Mouse (Mus musculus) stomach, postnatal 0 days (tissue): ENCODE results near the gene Pabpn1l. TPM values are rescaled to one million over a fixed set of nuclear protein-coding genes. Genes with fewer than 3 reads are reported as not detected.

ENCODE experiments used
- ATAC-seq: fragments of 200-750 bp; cut with Nextera tagmentation; 2 replicates; pipeline ENCODE4 v1.8.0; 2017; ENCODE audit not compliant: low FRiP score, low TSS enrichment
- DNase-seq: peaks from one replicate; pipeline ENCODE4 v3.0.0-alpha.2; 2016; ENCODE audit warnings: low spot score
- H3K27ac ChIP-seq: fragments of 300-500 bp; sonication (generic); replicated peaks from 2 replicates; pipeline ENCODE4 v1.5.1; 2014; ENCODE audit warnings: mild to moderate bottlenecking, control low read depth
- H3K27me3 ChIP-seq: fragments of 300-500 bp; sonication (generic); 2 replicates; pipeline ENCODE4 v1.6.1; 2014; ENCODE audit warnings: low read length; ENCODE audit not compliant: control insufficient read depth, insufficient read depth
- H3K36me3 ChIP-seq: fragments of 300-500 bp; sonication (generic); 2 replicates; pipeline ENCODE4 v1.6.1; 2014; ENCODE audit warnings: low read length, mixed read lengths; ENCODE audit not compliant: control insufficient read depth, insufficient read depth
- H3K4me1 ChIP-seq: fragments of 300-500 bp; sonication (generic); replicated peaks from 2 replicates; pipeline ENCODE4 v1.6.1; 2014; ENCODE audit warnings: antibody characterized with exemption; ENCODE audit not compliant: control insufficient read depth, insufficient read depth
- H3K4me2 ChIP-seq: fragments of 300-500 bp; sonication (generic); replicated peaks from 2 replicates; pipeline ENCODE4 v1.6.1; 2014; ENCODE audit warnings: low read depth, mild to moderate bottlenecking, control low read depth, moderate library complexity
- H3K4me3 ChIP-seq: fragments of 300-500 bp; sonication (generic); 2 replicates; pipeline ENCODE4 v1.5.1; 2014; ENCODE audit warnings: low read depth, low read length, control low read depth
- H3K9ac ChIP-seq: fragments of 300-500 bp; sonication (generic); 2 replicates; pipeline ENCODE4 v1.6.1; 2014; ENCODE audit warnings: mild to moderate bottlenecking, low read length, control low read depth, mixed read lengths
- H3K9me3 ChIP-seq: fragments of 300-500 bp; sonication (generic); 2 replicates; pipeline ENCODE4 v1.6.1; 2016; ENCODE audit warnings: low read length; ENCODE audit not compliant: control insufficient read depth
- CTCF ChIP-seq: IDR thresholded peaks from 2 replicates; pipeline ENCODE4 v1.5.1; 2016; ENCODE audit warnings: antibody characterized with exemption, low read depth, mild to moderate bottlenecking, moderate library complexity
- EP300 ChIP-seq: optimal IDR thresholded peaks from 2 replicates; pipeline ENCODE3; 2016; ENCODE audit warnings: antibody characterized with exemption
- WGBS: fragments of 180-500 bp; shearing (Covaris S2); extraction: QIAGEN DNeasy Blood & Tissue Kit; methylation state at CpG from one replicate; pipeline ENCODE4 v1.1.7; 2014; 5-methylcytosine and 5-hydroxymethylcytosine counted together
- polyA plus RNA-seq: library from polyadenylated mRNA; unstranded; fragments of >200 nt; fragmentation: Nextera tagmentation; extraction: Ambion mirVana; gene quantifications from 2 replicates; pipeline ENCODE4 v1.2.1, GENCODE M21; 2015

Gene Pabpn1l
- polyA plus RNA-seq, 1 experiment from 2014 or later, result 0.08 TPM

GRCm38 (mm10) chr8:122666827-122667226 lies 44.3 kb upstream of the Pabpn1l start:
- H3K27ac ChIP-seq, result no peak overlapping the region
- H3K4me1 ChIP-seq, result peaks cover 7% of the 10 kb centered on the region
- no peak overlapping the region for H3K9ac ChIP-seq
- 59% methylated on average over 12 of the region's 12 CpGs for WGBS
- no peak overlapping the region; the same call in 1 of the 2 replicates for H3K4me2 ChIP-seq
- no peaks in the 10 kb centered on the region for H3K9me3 ChIP-seq
- ATAC-seq (no peak), DNase-seq (no peak)
- TF ChIP-seq CTCF (no peak), EP300 (no peak)
- H3K27me3 ChIP-seq, result no peaks in the 10 kb centered on the region
- no peaks in the 10 kb centered on the region for H3K36me3 ChIP-seq
- H3K4me3 ChIP-seq, result no peak overlapping the region

- H3K27ac ChIP-seq, result no peak overlapping the region
- no peak overlapping the region for H3K4me3 ChIP-seq
- H3K9me3 ChIP-seq, result no peaks in the 10 kb centered on the region
- no peak for TF ChIP-seq CTCF
- TF ChIP-seq EP300, result no peak
- H3K36me3 ChIP-seq, result no peaks in the 10 kb centered on the region
- WGBS, result 38% methylated on average over 9 of the region's 9 CpGs
- H3K4me1 ChIP-seq, result peaks cover 8% of the 10 kb centered on the region
- DNase-seq (no peak), ATAC-seq (no peak)
- no peak overlapping the region for H3K4me2 ChIP-seq
- H3K27me3 ChIP-seq, result no peaks in the 10 kb centered on the region
- H3K9ac ChIP-seq, result no peak overlapping the region
Measured at GRCm38 (mm10) chr8:122666338-122666764, 43.8 kb upstream of the Pabpn1l start.

- H3K27ac ChIP-seq, result peak overlapping the region; percentile 30; the same call in 1 of the 2 replicates
- no peak for ATAC-seq
- no peak overlapping the region for H3K4me2 ChIP-seq
- no peaks in the 10 kb centered on the region for H3K9me3 ChIP-seq
- peak; percentile 38 for DNase-seq
- H3K4me1 ChIP-seq, result peaks cover 11% of the 10 kb centered on the region
- no peak for TF ChIP-seq EP300
- no peak for TF ChIP-seq CTCF
- WGBS, result 47% methylated on average over 12 of the region's 14 CpGs
- H3K36me3 ChIP-seq, result no peaks in the 10 kb centered on the region
- no peak overlapping the region for H3K4me3 ChIP-seq
- no peaks in the 10 kb centered on the region for H3K27me3 ChIP-seq
- H3K9ac ChIP-seq, result no peak overlapping the region
Measured at GRCm38 (mm10) chr8:122665667-122666316, 43.3 kb upstream of the Pabpn1l start.

- TF ChIP-seq EP300, result no peak
- no peak; the same call in 1 of the 2 replicates for TF ChIP-seq CTCF
- Histone ChIP-seq H3K36me3 (no peaks in the 10 kb centered on the region), H3K4me2 (no peak overlapping the region), H3K4me1 (peaks cover 11% of the 10 kb centered on the region), H3K27me3 (no peaks in the 10 kb centered on the region), H3K9me3 (no peaks in the 10 kb centered on the region), H3K9ac (no peak overlapping the region), H3K4me3 (no peak overlapping the region), H3K27ac (no peak overlapping the region; the same call in 1 of the 2 replicates)
- ATAC-seq (0 out of 2 replicates have a peak, but pooled peaks have one; percentile 16), DNase-seq (no peak)
- WGBS, result 54% methylated on average over 8 of the region's 8 CpGs
Measured at GRCm38 (mm10) chr8:122665221-122665620, 42.7 kb upstream of the Pabpn1l start.

- H3K9ac ChIP-seq, result no peak overlapping the region
- H3K27me3 ChIP-seq, result no peaks in the 10 kb centered on the region
- no peaks in the 10 kb centered on the region for H3K36me3 ChIP-seq
- peaks cover 11% of the 10 kb centered on the region for H3K4me1 ChIP-seq
- 69% methylated on average over 5 of the region's 5 CpGs for WGBS
- no peaks in the 10 kb centered on the region for H3K9me3 ChIP-seq
- no peak overlapping the region for H3K4me3 ChIP-seq
- TF ChIP-seq EP300 (no peak), CTCF (no peak)
- ATAC-seq, result no peak
- H3K27ac ChIP-seq, result no peak overlapping the region
- DNase-seq, result no peak
- no peak overlapping the region for H3K4me2 ChIP-seq
Measured at GRCm38 (mm10) chr8:122663670-122664069, 41.1 kb upstream of the Pabpn1l start.

GRCm38 (mm10) chr8:122663106-122663505 lies 40.6 kb upstream of the Pabpn1l start:
- ATAC-seq, result no peak
- Histone ChIP-seq H3K27me3 (no peaks in the 10 kb centered on the region), H3K36me3 (no peaks in the 10 kb centered on the region), H3K9me3 (no peaks in the 10 kb centered on the region), H3K27ac (no peak overlapping the region), H3K4me2 (no peak overlapping the region), H3K9ac (no peak overlapping the region), H3K4me1 (peaks cover 11% of the 10 kb centered on the region), H3K4me3 (no peak overlapping the region)
- DNase-seq, result no peak
- 62% methylated on average over 3 of the region's 3 CpGs for WGBS
- TF ChIP-seq EP300 (no peak), CTCF (no peak)
